Mouse (Mus musculus): ENCODE measurements around the gene Thsd4. TPM values are rescaled to one million over a fixed set of nuclear protein-coding genes. Genes with fewer than 3 reads are reported as not detected.

Gene Thsd4
- polyA plus RNA-seq, 1 experiment from 2014 or later, result 38.7 TPM

GRCm38 (mm10) chr9:60247998-60248397 is 273.8 kb downstream of the Thsd4 start:
- Histone ChIP-seq H3K27ac (ENCODE audit: low read depth, low read length) (no peak overlapping the region), H3K4me3 (ENCODE audit: low read length) (no peak overlapping the region), H3K9me3 (ENCODE audit: control insufficient read depth, low read length) (no peaks in the 10 kb centered on the region), H3K4me1 (ENCODE audit: control insufficient read depth, insufficient read depth, low read length) (no peaks in the 10 kb centered on the region), H3K27me3 (ENCODE audit: control insufficient read depth, insufficient read depth, low read length) (no peaks in the 10 kb centered on the region), H3K9ac (ENCODE audit: low read depth, low read length) (no peak overlapping the region), H3K36me3 (ENCODE audit: control insufficient read depth, insufficient read depth, low read length) (no peaks in the 10 kb centered on the region), H3K4me2 (replicated peaks; ENCODE audit: low read depth, low read length) (no peak overlapping the region)
- WGBS, result 78% methylated on average over 3 of the region's 3 CpGs
- ATAC-seq (ENCODE audit: low FRiP score, low TSS enrichment), result no peak

DNA sequence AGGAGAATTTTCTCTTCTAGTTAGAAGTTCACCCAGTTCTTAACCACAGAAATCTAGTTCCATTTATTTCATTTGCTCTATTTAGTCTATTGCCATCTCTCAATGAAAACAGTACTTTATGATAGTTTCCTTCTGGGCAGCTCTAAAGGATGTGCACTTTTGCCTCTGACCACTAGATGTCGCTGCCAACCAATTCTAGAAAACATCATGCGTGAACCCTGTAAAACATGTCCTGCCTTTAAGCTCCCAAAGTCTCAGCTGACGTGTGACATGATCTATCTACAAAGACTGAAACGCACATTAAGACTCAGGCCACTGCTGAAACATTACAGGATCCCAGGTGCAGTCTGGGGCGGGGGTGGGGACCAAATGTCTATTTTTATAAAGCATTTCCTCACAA is 276.9 kb downstream of the Thsd4 start:
- H3K4me2 ChIP-seq (replicated peaks; ENCODE audit: low read depth, low read length), result no peak overlapping the region
- H3K36me3 ChIP-seq (ENCODE audit: control insufficient read depth, insufficient read depth, low read length), result no peaks in the 10 kb centered on the region
- WGBS, result 3% methylated on average over 5 of the region's 5 CpGs
- H3K27ac ChIP-seq (ENCODE audit: low read depth, low read length), result no peak overlapping the region
- no peaks in the 10 kb centered on the region for H3K9me3 ChIP-seq (ENCODE audit: control insufficient read depth, low read length)
- no peak overlapping the region for H3K4me3 ChIP-seq (ENCODE audit: low read length)
- H3K27me3 ChIP-seq (ENCODE audit: control insufficient read depth, insufficient read depth, low read length), result no peaks in the 10 kb centered on the region
- peak; percentile 64; the same call in 1 of the 2 replicates for ATAC-seq (ENCODE audit: low FRiP score, low TSS enrichment)
- H3K4me1 ChIP-seq (ENCODE audit: control insufficient read depth, insufficient read depth, low read length), result no peaks in the 10 kb centered on the region
- H3K9ac ChIP-seq (ENCODE audit: low read depth, low read length), result no peak overlapping the region

DNA sequence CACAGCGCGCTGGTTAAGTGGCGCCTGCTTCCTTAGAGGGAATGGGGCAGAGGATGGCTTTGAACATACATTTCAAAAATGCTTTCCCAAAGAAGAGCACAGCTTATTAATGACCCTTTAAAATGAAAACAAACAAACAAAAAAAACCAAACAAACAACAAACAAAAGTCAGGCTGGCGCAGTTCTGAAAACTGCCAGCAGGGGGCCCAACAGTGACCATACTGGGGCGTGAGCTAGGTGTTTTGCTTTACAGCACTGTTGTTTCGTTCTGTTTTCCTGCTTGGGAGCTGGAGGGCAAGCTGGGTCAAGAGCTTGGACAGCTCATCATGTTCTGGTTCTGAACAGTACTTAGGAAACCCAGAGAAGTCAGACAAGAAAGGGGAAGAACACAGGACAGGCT is 278.3 kb downstream of the Thsd4 start:
- WGBS, result 62% methylated on average over 6 of the region's 6 CpGs
- no peaks in the 10 kb centered on the region for H3K36me3 ChIP-seq (ENCODE audit: control insufficient read depth, insufficient read depth, low read length)
- H3K4me3 ChIP-seq (ENCODE audit: low read length), result no peak overlapping the region
- no peaks in the 10 kb centered on the region for H3K9me3 ChIP-seq (ENCODE audit: control insufficient read depth, low read length)
- H3K27ac ChIP-seq (ENCODE audit: low read depth, low read length), result no peak overlapping the region
- H3K4me2 ChIP-seq (replicated peaks; ENCODE audit: low read depth, low read length), result no peak overlapping the region
- no peaks in the 10 kb centered on the region for H3K27me3 ChIP-seq (ENCODE audit: control insufficient read depth, insufficient read depth, low read length)
- no peaks in the 10 kb centered on the region for H3K4me1 ChIP-seq (ENCODE audit: control insufficient read depth, insufficient read depth, low read length)
- ATAC-seq (ENCODE audit: low FRiP score, low TSS enrichment), result no peak
- H3K9ac ChIP-seq (ENCODE audit: low read depth, low read length), result no peak overlapping the region

DNA sequence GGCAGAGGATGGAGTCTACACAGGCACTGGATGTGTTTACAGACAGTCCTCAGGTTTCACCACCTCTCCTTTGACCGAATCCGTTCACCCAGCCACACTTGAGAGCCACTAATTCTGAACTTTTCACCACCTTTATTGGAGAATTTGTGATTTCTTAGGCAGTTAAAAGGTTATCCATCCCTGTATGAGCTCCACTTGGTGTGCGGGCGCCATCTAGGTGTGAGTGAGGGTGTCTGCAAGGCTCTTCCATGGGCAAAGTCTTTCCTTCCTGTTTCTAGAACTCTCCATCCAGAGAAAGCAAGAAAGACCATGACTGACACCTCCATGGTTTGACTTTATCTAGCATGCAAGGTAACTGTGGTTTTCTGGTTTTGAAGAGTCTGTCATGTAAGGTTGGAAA is 284.2 kb downstream of the Thsd4 start:
- H3K4me2 ChIP-seq (replicated peaks; ENCODE audit: low read depth, low read length), result no peak overlapping the region
- H3K9ac ChIP-seq (ENCODE audit: low read depth, low read length), result no peak overlapping the region
- no peak for ATAC-seq (ENCODE audit: low FRiP score, low TSS enrichment)
- H3K4me3 ChIP-seq (ENCODE audit: low read length), result no peak overlapping the region
- no peaks in the 10 kb centered on the region for H3K9me3 ChIP-seq (ENCODE audit: control insufficient read depth, low read length)
- no peaks in the 10 kb centered on the region for H3K36me3 ChIP-seq (ENCODE audit: control insufficient read depth, insufficient read depth, low read length)
- H3K27ac ChIP-seq (ENCODE audit: low read depth, low read length), result no peak overlapping the region
- no peaks in the 10 kb centered on the region for H3K27me3 ChIP-seq (ENCODE audit: control insufficient read depth, insufficient read depth, low read length)
- H3K4me1 ChIP-seq (ENCODE audit: control insufficient read depth, insufficient read depth, low read length), result peaks cover 20% of the 10 kb centered on the region
- WGBS, result 16% methylated on average over 4 of the region's 4 CpGs

DNA sequence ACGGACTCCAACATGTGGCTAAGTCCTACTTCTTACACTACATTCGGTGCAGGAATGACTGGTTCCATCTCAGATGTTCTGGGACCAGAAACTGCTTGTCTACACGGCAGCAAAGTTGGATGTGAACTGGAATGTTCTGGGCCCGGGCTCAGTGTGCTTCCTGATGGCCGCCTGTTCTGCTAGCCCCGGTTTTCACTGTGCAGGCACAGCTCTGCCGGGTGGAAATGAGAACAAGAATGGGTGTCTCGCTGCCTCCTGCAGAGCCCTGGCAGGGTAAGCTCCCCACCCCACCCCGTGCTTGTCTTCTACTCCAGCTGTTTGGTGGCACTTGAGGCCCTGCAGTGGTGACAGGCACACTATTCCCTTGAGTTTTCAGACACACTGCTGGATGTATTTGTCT is 285.7 kb downstream of the Thsd4 start:
- Histone ChIP-seq H3K4me2 (replicated peaks; ENCODE audit: low read depth, low read length) (no peak overlapping the region), H3K9ac (ENCODE audit: low read depth, low read length) (no peak overlapping the region; the same call in 1 of the 2 replicates), H3K27me3 (ENCODE audit: control insufficient read depth, insufficient read depth, low read length) (no peaks in the 10 kb centered on the region), H3K4me1 (ENCODE audit: control insufficient read depth, insufficient read depth, low read length) (peaks cover 32% of the 10 kb centered on the region), H3K27ac (ENCODE audit: low read depth, low read length) (0 out of 2 replicates have a peak overlapping the region, but pooled peaks have one; percentile 11), H3K9me3 (ENCODE audit: control insufficient read depth, low read length) (no peaks in the 10 kb centered on the region), H3K36me3 (ENCODE audit: control insufficient read depth, insufficient read depth, low read length) (no peaks in the 10 kb centered on the region), H3K4me3 (ENCODE audit: low read length) (no peak overlapping the region)
- WGBS, result 71% methylated on average over 9 of the region's 9 CpGs
- ATAC-seq (ENCODE audit: low FRiP score, low TSS enrichment), result no peak

- no peak overlapping the region for H3K9ac ChIP-seq (ENCODE audit: low read depth, low read length)
- peak overlapping the region; percentile 91 for H3K27ac ChIP-seq (ENCODE audit: low read depth, low read length)
- peak; percentile 95 for ATAC-seq (ENCODE audit: low FRiP score, low TSS enrichment)
- no peaks in the 10 kb centered on the region for H3K9me3 ChIP-seq (ENCODE audit: control insufficient read depth, low read length)
- H3K27me3 ChIP-seq (ENCODE audit: control insufficient read depth, insufficient read depth, low read length), result no peaks in the 10 kb centered on the region
- no peak overlapping the region for H3K4me2 ChIP-seq (replicated peaks; ENCODE audit: low read depth, low read length)
- no peaks in the 10 kb centered on the region for H3K36me3 ChIP-seq (ENCODE audit: control insufficient read depth, insufficient read depth, low read length)
- no peak overlapping the region for H3K4me3 ChIP-seq (ENCODE audit: low read length)
- 16% methylated on average over 8 of the region's 8 CpGs for WGBS
- peaks cover 32% of the 10 kb centered on the region for H3K4me1 ChIP-seq (ENCODE audit: control insufficient read depth, insufficient read depth, low read length)
Observed at GRCm38 (mm10) chr9:60234233-60235115, 287.4 kb downstream of the Thsd4 start.

DNA sequence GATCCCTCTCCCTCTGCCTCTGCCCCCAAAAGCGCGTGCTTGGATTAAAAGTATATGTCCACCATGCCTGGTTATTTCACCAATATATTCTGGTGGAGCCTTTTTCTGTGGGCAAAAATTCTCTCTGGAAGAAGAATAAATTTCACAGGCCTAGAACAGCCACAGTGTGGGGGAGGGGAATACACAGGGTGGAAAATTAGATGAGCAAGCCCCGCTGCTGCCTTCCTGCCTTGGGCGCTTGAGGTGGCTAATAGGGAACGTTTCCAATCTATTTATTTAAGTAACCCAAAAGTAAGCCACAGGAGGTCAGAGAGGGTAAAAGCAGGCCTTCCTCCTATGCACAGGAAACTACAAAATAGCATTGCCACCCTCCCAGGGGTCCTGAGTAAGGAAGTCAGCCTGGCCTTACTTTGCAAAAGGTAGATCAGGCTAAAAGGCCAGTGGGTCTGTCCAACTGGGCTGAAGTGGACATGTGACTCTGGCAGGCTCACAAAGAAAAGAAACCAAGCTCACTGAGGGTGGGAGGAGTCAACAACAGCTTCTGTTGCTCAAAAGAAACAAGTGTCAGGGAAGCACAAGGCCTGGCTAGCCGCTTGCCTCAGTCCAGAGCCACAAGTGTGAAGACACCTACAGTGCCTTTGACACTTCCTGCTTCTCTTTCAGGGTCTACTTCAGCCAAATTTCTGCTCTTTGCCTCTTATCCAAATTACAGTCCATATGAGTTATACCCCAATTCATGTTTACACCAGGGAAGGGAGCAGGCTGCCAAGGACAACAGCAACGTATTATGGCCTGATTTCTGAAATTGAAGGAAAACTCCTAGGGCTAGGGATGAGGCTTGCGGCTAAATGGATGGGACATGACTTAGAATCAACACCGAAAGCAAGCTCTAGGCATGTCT is 289.6 kb downstream of the Thsd4 start:
- no peak overlapping the region for H3K4me3 ChIP-seq (ENCODE audit: low read length)
- H3K4me2 ChIP-seq (replicated peaks; ENCODE audit: low read depth, low read length), result no peak overlapping the region
- H3K27ac ChIP-seq (ENCODE audit: low read depth, low read length), result peak overlapping the region; percentile 1; the same call in 1 of the 2 replicates
- no peaks in the 10 kb centered on the region for H3K9me3 ChIP-seq (ENCODE audit: control insufficient read depth, low read length)
- no peaks in the 10 kb centered on the region for H3K36me3 ChIP-seq (ENCODE audit: control insufficient read depth, insufficient read depth, low read length)
- 61% methylated on average over 9 of the region's 9 CpGs for WGBS
- no peak for ATAC-seq (ENCODE audit: low FRiP score, low TSS enrichment)
- peaks cover 32% of the 10 kb centered on the region for H3K4me1 ChIP-seq (ENCODE audit: control insufficient read depth, insufficient read depth, low read length)
- H3K27me3 ChIP-seq (ENCODE audit: control insufficient read depth, insufficient read depth, low read length), result no peaks in the 10 kb centered on the region
- no peak overlapping the region for H3K9ac ChIP-seq (ENCODE audit: low read depth, low read length)

GRCm38 (mm10) chr9:60229496-60229895 is 292.4 kb downstream of the Thsd4 start:
- H3K4me2 ChIP-seq (replicated peaks; ENCODE audit: low read depth, low read length), result no peak overlapping the region
- H3K27ac ChIP-seq (ENCODE audit: low read depth, low read length), result no peak overlapping the region
- H3K27me3 ChIP-seq (ENCODE audit: control insufficient read depth, insufficient read depth, low read length), result no peaks in the 10 kb centered on the region
- H3K4me1 ChIP-seq (ENCODE audit: control insufficient read depth, insufficient read depth, low read length), result peaks cover 19% of the 10 kb centered on the region
- no peak overlapping the region for H3K9ac ChIP-seq (ENCODE audit: low read depth, low read length)
- no peak overlapping the region for H3K4me3 ChIP-seq (ENCODE audit: low read length)
- no peaks in the 10 kb centered on the region for H3K9me3 ChIP-seq (ENCODE audit: control insufficient read depth, low read length)
- WGBS, result 62% methylated on average over 4 of the region's 4 CpGs
- ATAC-seq (ENCODE audit: low FRiP score, low TSS enrichment), result no peak
- no peaks in the 10 kb centered on the region for H3K36me3 ChIP-seq (ENCODE audit: control insufficient read depth, insufficient read depth, low read length)

- Histone ChIP-seq H3K36me3 (ENCODE audit: control insufficient read depth, insufficient read depth, low read length) (no peaks in the 10 kb centered on the region), H3K4me1 (ENCODE audit: control insufficient read depth, insufficient read depth, low read length) (peaks cover 15% of the 10 kb centered on the region), H3K27me3 (ENCODE audit: control insufficient read depth, insufficient read depth, low read length) (no peaks in the 10 kb centered on the region), H3K9me3 (ENCODE audit: control insufficient read depth, low read length) (no peaks in the 10 kb centered on the region), H3K4me3 (ENCODE audit: low read length) (no peak overlapping the region), H3K4me2 (replicated peaks; ENCODE audit: low read depth, low read length) (no peak overlapping the region), H3K9ac (ENCODE audit: low read depth, low read length) (no peak overlapping the region), H3K27ac (ENCODE audit: low read depth, low read length) (no peak overlapping the region)
- 78% methylated on average over 7 of the region's 7 CpGs for WGBS
- ATAC-seq (ENCODE audit: low FRiP score, low TSS enrichment), result no peak
Observed at GRCm38 (mm10) chr9:60227727-60228126, 294.1 kb downstream of the Thsd4 start.

All from kidney, embryonic 14.5 days (tissue).